Mouse (Mus musculus) cortical plate, adult 2 months (tissue): ENCODE data around the gene Samd13.

Experiments
- CTCF ChIP-seq: fragments of 200-500 bp; IDR thresholded peaks from 2 replicates; pipeline ENCODE4 v1.5.1; 2011; ENCODE audit warnings: mild to moderate bottlenecking, control low read depth, low read length; ENCODE audit not compliant: insufficient read depth; ENCODE audit errors: extremely low read depth
- POLR2A ChIP-seq: fragments of 200-500 bp; IDR thresholded peaks from 2 replicates; pipeline ENCODE4 v1.6.1; 2011; ENCODE audit warnings: mild to moderate bottlenecking, low read length, control low read depth; ENCODE audit not compliant: insufficient read depth; ENCODE audit errors: extremely low read depth

DNA sequence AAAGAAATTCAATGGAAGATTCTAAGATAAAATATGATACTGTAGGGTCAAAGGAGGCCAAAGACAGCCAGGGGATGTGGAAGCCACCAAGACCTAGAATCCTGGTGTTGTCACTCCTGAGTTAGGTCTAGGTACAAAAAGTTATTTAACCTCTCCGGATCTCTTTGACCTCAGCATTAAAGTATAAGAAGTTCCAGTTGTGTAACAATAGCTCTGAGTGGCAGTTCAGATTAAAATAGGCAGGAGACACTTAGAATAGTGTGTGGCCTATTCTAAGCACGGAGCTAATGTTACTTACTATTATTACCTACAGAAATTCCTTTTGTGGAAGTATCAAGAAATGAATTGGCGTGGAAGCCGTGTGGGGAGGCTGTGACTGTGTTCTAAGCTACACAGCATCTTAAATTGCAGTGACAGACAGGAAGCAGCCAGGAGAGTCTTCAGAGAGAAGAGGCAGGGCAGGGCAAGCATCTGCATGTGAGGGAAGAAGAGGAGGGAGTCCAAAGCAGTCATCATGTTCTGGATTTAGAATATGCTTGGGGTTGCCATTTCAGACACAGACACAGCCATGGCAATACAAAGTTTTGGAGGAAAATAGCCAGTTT is 1.8 kb upstream of the Samd13 start:
- no peak for TF ChIP-seq CTCF
- no peak for TF ChIP-seq POLR2A
